Mouse (Mus musculus): ENCODE results near the gene Smco1.

- no peak for TF ChIP-seq CTCF (IDR thresholded peaks at IDR 0.05)
- TF ChIP-seq EP300 (IDR thresholded peaks at IDR 0.05) = no peak
These were observed 31.6 kb upstream of the Smco1 start for GRCm38 (mm10) chr16:32239428-32240312.
